Mouse (Mus musculus) heart, postnatal 0 days (tissue): ENCODE data around the gene Smarca5. TPM values are rescaled to one million over a fixed set of nuclear protein-coding genes. Genes with fewer than 3 reads are reported as not detected.

Experiments used
- ATAC-seq: fragments of 200-750 bp; cut with Nextera tagmentation; 2 replicates; pipeline ENCODE4 v1.8.0; 2017; ENCODE audit warnings: low read depth, moderate number of reproducible peaks, moderate library complexity; ENCODE audit not compliant: insufficient read depth
- DNase-seq: peaks from one replicate; pipeline ENCODE4 v3.0.0-alpha.2; 2016; ENCODE audit warnings: low spot score
- H3K27ac ChIP-seq: fragments of 300-500 bp; sonication (generic); 2 replicates; pipeline ENCODE4 v1.5.1; 2014; ENCODE audit warnings: low read depth, mild to moderate bottlenecking
- H3K27me3 ChIP-seq: fragments of 300-500 bp; sonication (generic); 2 replicates; pipeline ENCODE4 v1.6.1; 2014; ENCODE audit warnings: low read length, mixed read lengths; ENCODE audit not compliant: control insufficient read depth, insufficient read depth
- H3K36me3 ChIP-seq: fragments of 300-500 bp; sonication (generic); replicated peaks from 2 replicates; pipeline ENCODE4 v1.6.1; 2014; ENCODE audit warnings: low read length, mixed read lengths; ENCODE audit not compliant: control insufficient read depth, insufficient read depth
- H3K4me1 ChIP-seq: fragments of 300-500 bp; sonication (generic); 2 replicates; pipeline ENCODE4 v1.6.1; 2014; ENCODE audit warnings: antibody characterized with exemption; ENCODE audit not compliant: control insufficient read depth, insufficient read depth
- H3K4me2 ChIP-seq: fragments of 300-500 bp; sonication (generic); 2 replicates; pipeline ENCODE4 v1.6.1; 2014; ENCODE audit warnings: low read depth, mild to moderate bottlenecking, low read length, moderate library complexity
- H3K4me3 ChIP-seq: fragments of 300-500 bp; sonication (generic); 2 replicates; pipeline ENCODE4 v1.5.1; 2014; ENCODE audit warnings: low read depth, low read length
- H3K9ac ChIP-seq: fragments of 300-500 bp; sonication (generic); replicated peaks from 2 replicates; pipeline ENCODE4 v1.6.1; 2014; ENCODE audit warnings: low read depth, low read length, mixed read lengths
- H3K9me3 ChIP-seq: fragments of 300-500 bp; sonication (generic); replicated peaks from 2 replicates; pipeline ENCODE4 v1.6.1; 2016; ENCODE audit warnings: low read length; ENCODE audit not compliant: control insufficient read depth
- CTCF ChIP-seq: IDR thresholded peaks from 2 replicates; pipeline ENCODE4 v1.5.1; 2016; ENCODE audit warnings: antibody characterized with exemption, control low read depth, low read depth
- EP300 ChIP-seq: IDR thresholded peaks from 2 replicates; pipeline ENCODE4 v1.6.1; 2016; ENCODE audit warnings: antibody characterized with exemption, low read depth
- WGBS: fragments of 180-500 bp; shearing (Covaris S2); extraction: QIAGEN DNeasy Blood & Tissue Kit; methylation state at CpG from one replicate; pipeline ENCODE4 v1.1.7; 2014; 5-methylcytosine and 5-hydroxymethylcytosine counted together
- polyA plus RNA-seq: library from polyadenylated mRNA; unstranded; fragments of >200 nt; fragmentation: Nextera tagmentation; extraction: Ambion mirVana; gene quantifications from 2 replicates; pipeline ENCODE4 v1.2.1, GENCODE M21; 2015
- total RNA-seq: library from RNA; depleted of rRNA; stranded (reverse); fragments of >200 nt; gene quantifications from 2 replicates; pipeline ENCODE4 v1.2.3, GENCODE M21; 2014; ENCODE audit warnings: low replicate concordance

The Smarca5 gene
- total and polyA plus RNA-seq, 2 experiments from 2014 or later: 10.5 to 19.0 TPM

DNA sequence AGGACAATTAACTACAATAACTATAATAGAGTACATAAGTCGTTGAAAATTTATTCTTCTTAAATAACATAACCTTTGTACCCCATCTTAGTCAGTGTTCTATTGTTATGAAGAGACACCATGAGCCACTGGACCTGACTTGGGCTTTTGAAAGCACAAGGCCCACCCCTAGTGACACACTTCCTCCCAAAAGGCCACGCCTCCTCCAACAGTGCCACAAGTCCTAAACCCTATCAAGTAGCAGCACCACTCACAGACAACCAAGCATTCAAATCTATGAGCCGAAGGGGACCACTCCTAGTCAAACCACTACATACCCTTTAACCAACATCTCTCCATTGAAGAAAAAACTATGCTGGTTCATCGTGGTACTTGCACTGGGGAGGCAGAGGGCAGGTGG lies 9.8 kb upstream of the Smarca5 start:
- Histone ChIP-seq H3K4me1 (no peaks in the 10 kb centered on the region), H3K36me3 (no peaks in the 10 kb centered on the region), H3K4me3 (no peak overlapping the region), H3K9ac (no peak overlapping the region), H3K9me3 (no peaks in the 10 kb centered on the region), H3K4me2 (no peak overlapping the region), H3K27me3 (no peaks in the 10 kb centered on the region), H3K27ac (no peak overlapping the region)
- DNase-seq (no peak), ATAC-seq (no peak)
- TF ChIP-seq CTCF (no peak), EP300 (no peak)
- 91% methylated on average over 4 of the region's 4 CpGs for WGBS

- no peak for DNase-seq
- H3K27ac ChIP-seq: peak overlapping the region; percentile 99
- H3K4me1 ChIP-seq: peaks cover 10% of the 10 kb centered on the region
- H3K27me3 ChIP-seq: no peaks in the 10 kb centered on the region
- no peak for TF ChIP-seq EP300
- peaks cover 9% of the 10 kb centered on the region; the same call in 1 of the 2 replicates for H3K36me3 ChIP-seq
- peak overlapping the region; percentile 41 for H3K4me2 ChIP-seq
- H3K4me3 ChIP-seq: peak overlapping the region; percentile 97
- H3K9me3 ChIP-seq: no peaks in the 10 kb centered on the region
- 13% methylated on average over 14 of the region's 14 CpGs for WGBS
- H3K9ac ChIP-seq: peak overlapping the region; percentile 47; the same call in 1 of the 2 replicates
- ATAC-seq: peak; percentile 10; the same call in 1 of the 2 replicates
Measured at GRCm38 (mm10) chr8:80739932-80740331, 635 bp upstream of the Smarca5 start.

- peak; percentile 54 for ATAC-seq
- WGBS: under 1% methylated on average over 44 of the region's 84 CpGs
- Histone ChIP-seq H3K9ac (peak overlapping the region; percentile 92), H3K9me3 (no peaks in the 10 kb centered on the region), H3K4me2 (peak overlapping the region; percentile 98), H3K4me1 (peaks cover 10% of the 10 kb centered on the region), H3K4me3 (peak overlapping the region; percentile 97), H3K36me3 (peaks cover 18% of the 10 kb centered on the region), H3K27ac (peak overlapping the region; percentile 99), H3K27me3 (no peaks in the 10 kb centered on the region)
- TF ChIP-seq EP300 (no peak), CTCF (no peak)
- peak; percentile 25 for DNase-seq
Measured at GRCm38 (mm10) chr8:80738388-80739154, 726 bp downstream of the Smarca5 start.

GRCm38 (mm10) chr8:80738046-80738387 lies 1.3 kb downstream of the Smarca5 start:
- DNase-seq: no peak

DNA sequence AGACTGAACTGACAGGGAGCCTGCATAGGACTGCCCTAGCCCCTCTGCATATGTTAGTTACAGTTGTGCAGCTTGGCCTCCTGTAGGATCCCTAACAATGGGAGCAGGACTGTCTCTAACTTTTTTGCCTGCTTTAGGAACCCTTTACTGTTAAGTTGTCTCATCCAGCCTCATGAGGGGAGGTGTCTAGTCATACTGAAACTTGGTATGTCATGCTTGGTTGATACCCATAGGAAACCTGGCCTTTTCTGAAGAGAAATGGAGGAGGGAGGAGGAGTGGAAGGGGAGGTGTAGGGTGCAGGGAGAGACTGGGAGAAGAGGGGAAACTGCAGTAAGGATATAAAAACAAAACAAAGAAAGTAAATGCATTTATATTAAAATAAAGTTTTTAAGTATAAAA lies 7.0 kb downstream of the Smarca5 start:
- ATAC-seq (no peak), DNase-seq (no peak)
- TF ChIP-seq EP300 (no peak), CTCF (no peak)
- Histone ChIP-seq H3K4me3 (no peak overlapping the region), H3K36me3 (peaks cover 57% of the 10 kb centered on the region), H3K9me3 (no peaks in the 10 kb centered on the region), H3K4me2 (no peak overlapping the region), H3K4me1 (peaks cover under 1% of the 10 kb centered on the region; the same call in 1 of the 2 replicates), H3K27ac (no peak overlapping the region), H3K27me3 (no peaks in the 10 kb centered on the region), H3K9ac (no peak overlapping the region)

More at GRCm38 (mm10) chr8:80738046-80738387, 1.3 kb downstream of the Smarca5 start:
- H3K36me3 ChIP-seq: peaks cover 21% of the 10 kb centered on the region
- H3K9ac ChIP-seq: peak overlapping the region; percentile 92
- H3K4me1 ChIP-seq: peaks cover 10% of the 10 kb centered on the region
- TF ChIP-seq EP300 (no peak), CTCF (no peak)
- H3K27me3 ChIP-seq: no peaks in the 10 kb centered on the region
- H3K4me2 ChIP-seq: peak overlapping the region; percentile 98
- ATAC-seq: no peak
- 0% methylated on average over 5 of the region's 5 CpGs for WGBS
- no peaks in the 10 kb centered on the region for H3K9me3 ChIP-seq
- peak overlapping the region; percentile 97 for H3K4me3 ChIP-seq
- H3K27ac ChIP-seq: peak overlapping the region; percentile 99

DNA sequence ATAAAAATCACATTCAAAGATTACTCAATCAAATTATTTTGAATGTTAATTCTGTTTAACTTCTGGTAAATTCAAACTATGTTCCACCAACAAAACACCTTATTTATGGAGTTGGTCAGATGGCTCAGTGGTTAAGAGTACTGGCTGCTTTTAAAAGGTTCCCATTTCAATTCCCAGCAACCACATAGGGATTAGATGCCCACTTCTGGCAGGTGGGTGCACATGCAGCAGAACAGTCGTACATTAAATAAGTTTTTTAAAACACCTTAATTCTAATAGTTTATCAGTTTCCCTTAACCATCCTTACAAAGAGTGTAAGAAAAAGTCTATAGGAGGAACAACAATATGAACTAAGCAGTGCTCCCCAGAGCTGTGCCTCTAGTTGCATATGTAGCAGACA lies 24.8 kb downstream of the Smarca5 start:
- no peak overlapping the region for H3K4me2 ChIP-seq
- no peaks in the 10 kb centered on the region for H3K9me3 ChIP-seq
- TF ChIP-seq EP300 (no peak), CTCF (no peak)
- H3K36me3 ChIP-seq: peaks cover 64% of the 10 kb centered on the region
- no peak overlapping the region for H3K4me3 ChIP-seq
- no peaks in the 10 kb centered on the region for H3K4me1 ChIP-seq
- WGBS: 87% methylated on average over 1 of the region's 1 CpGs
- ATAC-seq (no peak), DNase-seq (no peak)
- H3K9ac ChIP-seq: no peak overlapping the region
- H3K27me3 ChIP-seq: no peaks in the 10 kb centered on the region
- H3K27ac ChIP-seq: no peak overlapping the region
